Mouse (Mus musculus) heart, embryonic 12.5 days (tissue): Measurements from ENCODE around the gene Gm8279. TPM values are rescaled to one million over a fixed set of nuclear protein-coding genes. Genes with fewer than 3 reads are reported as not detected.
"Not testable (repeated sequence)": the region's sequence is repeated elsewhere in the genome, so short reads cannot be mapped to it uniquely, and the experiment has no call there.

Experiments
- ATAC-seq: fragments of 200-750 bp; cut with Nextera tagmentation; 2 replicates; pipeline ENCODE4 v1.8.0; 2017; ENCODE audit warnings: moderate TSS enrichment, moderate library complexity; ENCODE audit not compliant: insufficient number of reproducible peaks, low FRiP score
- H3K27ac ChIP-seq: fragments of 300-500 bp; sonication (generic); 2 replicates; pipeline ENCODE4 v1.5.1; 2016; ENCODE audit warnings: mild to moderate bottlenecking, moderate library complexity; ENCODE audit not compliant: poor library complexity, severe bottlenecking
- H3K27me3 ChIP-seq: fragments of 300-500 bp; sonication (generic); replicated peaks from 2 replicates; pipeline ENCODE4 v1.6.1; 2016; ENCODE audit warnings: mild to moderate bottlenecking, moderate library complexity
- H3K36me3 ChIP-seq: fragments of 300-500 bp; sonication (generic); 2 replicates; pipeline ENCODE4 v1.6.1; 2016; ENCODE audit warnings: mild to moderate bottlenecking, moderate library complexity
- H3K4me1 ChIP-seq: fragments of 300-500 bp; sonication (generic); replicated peaks from 2 replicates; pipeline ENCODE4 v1.6.1; 2016; ENCODE audit warnings: mild to moderate bottlenecking
- H3K4me2 ChIP-seq: fragments of 300-500 bp; sonication (generic); 2 replicates; pipeline ENCODE4 v1.6.1; 2016; ENCODE audit warnings: mild to moderate bottlenecking, moderate library complexity
- H3K4me3 ChIP-seq: fragments of 300-500 bp; sonication (generic); 2 replicates; pipeline ENCODE4 v1.5.1; 2016; ENCODE audit warnings: mild to moderate bottlenecking
- H3K9ac ChIP-seq: fragments of 300-500 bp; sonication (generic); 2 replicates; pipeline ENCODE4 v1.6.1; 2016; ENCODE audit warnings: mild to moderate bottlenecking, moderate library complexity
- H3K9me3 ChIP-seq: fragments of 300-500 bp; sonication (generic); replicated peaks from 2 replicates; pipeline ENCODE4 v1.6.1; 2016; ENCODE audit warnings: mild to moderate bottlenecking, moderate library complexity
- WGBS: fragments of 180-500 bp; shearing (Covaris S2); methylation state at CpG from one replicate; pipeline ENCODE4 v1.1.7; 2016; 5-methylcytosine and 5-hydroxymethylcytosine counted together
- polyA plus RNA-seq: library from polyadenylated mRNA; unstranded; fragments of >200 nt; fragmentation: Nextera tagmentation; extraction: Ambion mirVana; gene quantifications from 2 replicates; pipeline ENCODE4 v1.2.1, GENCODE M21; 2016

Gm8279 gene
- polyA plus RNA-seq, result 0.18 TPM in 1 of 2 replicates, not detected in the other

- WGBS, result 78% methylated on average over 2 of the region's 2 CpGs
- H3K4me1 ChIP-seq, H3K27ac ChIP-seq, H3K9ac ChIP-seq, H3K4me2 ChIP-seq, H3K4me3 ChIP-seq, ATAC-seq, H3K27me3 ChIP-seq, H3K9me3 ChIP-seq, H3K36me3 ChIP-seq: not testable (repeated sequence)
These were observed at the start of gene Gm8279 for GRCm38 (mm10) chr14:5131219-5131618. Gm8279 (plus strand) TSS chr14:5131519.

DNA sequence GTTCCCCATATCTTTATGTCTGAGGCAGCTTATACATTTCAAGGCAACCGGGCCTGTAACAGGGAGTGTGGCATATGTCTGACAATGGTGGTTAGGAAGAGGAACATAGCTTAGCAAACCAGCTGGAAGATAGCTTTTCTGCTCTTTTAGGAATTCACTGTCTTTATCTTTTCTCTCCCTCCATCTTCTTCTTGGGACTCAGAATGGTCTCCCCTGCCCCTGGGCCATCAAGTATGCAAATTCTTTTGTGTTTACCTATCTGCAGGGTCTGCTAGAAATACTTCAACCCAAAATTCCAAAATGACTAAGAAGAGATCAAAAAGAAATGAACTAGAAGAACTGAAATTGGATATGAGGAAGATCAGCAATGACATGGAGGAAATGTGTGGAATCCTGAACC is 32.9 kb downstream of the Gm8279 start, which contains the start of gene Gm3317:
Gene Gm3317 (plus strand): TSS at position 301 of the 400 bp plus-strand sequence.
- not testable (repeated sequence) for ATAC-seq, H3K36me3 ChIP-seq, H3K9me3 ChIP-seq, H3K9ac ChIP-seq, H3K4me2 ChIP-seq, H3K4me1 ChIP-seq, H3K27ac ChIP-seq, H3K27me3 ChIP-seq, H3K4me3 ChIP-seq
- no CpG with 5 or more reads among the region's 1 CpGs for WGBS

- not testable (repeated sequence) for H3K9me3 ChIP-seq
These were observed 54.2 kb downstream of the Gm8279 start, which contains the start of gene Gm8271 for GRCm38 (mm10) chr14:5185493-5185892. Gm8271 (plus strand) TSS chr14:5185793.

More at GRCm38 (mm10) chr14:5185493-5185892, 54.2 kb downstream of the Gm8279 start, which contains the start of gene Gm8271:
- not testable (repeated sequence) for H3K4me3 ChIP-seq, H3K4me2 ChIP-seq, ATAC-seq, H3K36me3 ChIP-seq, H3K4me1 ChIP-seq, H3K27ac ChIP-seq, H3K9ac ChIP-seq, H3K27me3 ChIP-seq
- no CpG with 5 or more reads among the region's 3 CpGs for WGBS

Other genes starting within 250 kb of the Gm8279 start
- not detected in 2 replicates for gene Gm3278, start 239.1 kb upstream of the Gm8279 start, polyA plus RNA-seq
- gene Gm8297, start 147.6 kb upstream of the Gm8279 start, polyA plus RNA-seq, result 0.30 TPM in 1 of 2 replicates, not detected in the other
- not detected in 2 replicates for gene Gm3298, start 115.6 kb upstream of the Gm8279 start, polyA plus RNA-seq
- gene 4930555G01Rik, start 80.9 kb upstream of the Gm8279 start, polyA plus RNA-seq, result not detected in 2 replicates
- 3.4 and 3.7 TPM in 2 replicates for gene Gm8281, start 60.5 kb upstream of the Gm8279 start, polyA plus RNA-seq
- gene Gm3317, start 33.0 kb downstream of the Gm8279 start, polyA plus RNA-seq, result not detected in 2 replicates
- not detected in 2 replicates for gene Gm8271, start 54.3 kb downstream of the Gm8279 start, polyA plus RNA-seq
- gene Gm3526, start 129.1 kb downstream of the Gm8279 start, polyA plus RNA-seq, result not detected in 2 replicates
- gene Gm3542, start 203.4 kb downstream of the Gm8279 start, polyA plus RNA-seq, result not detected in 2 replicates